Mouse (Mus musculus) T-helper 17 cell (primary cell): ENCODE measurements at regions not wholly inside any gene's neighbourhood (a gene's known extent, or its start where the extent isn't known, plus 50 kb on each side); places are given as distances from the start of the nearest gene placed in this dataset.

Experiments
- in situ Hi-C, 2 experiments: fragments of 300-600 bp; cut with MboI, MseI; formaldehyde crosslinking; loops; 1 replicate in 1 of 2; 2 replicates in 1 of 2; pipeline ENCODE4 v1.15.1; 2025; ENCODE audit warnings: high pct_unique_total_duplicates in 2 of 2

GRCm38 (mm10) chrX:128912792-128913191 lies 836.8 kb upstream of the Diaph2 start:
- in situ Hi-C loops: loop anchor here in 1 of 2 experiments (10.0 kb wide), 1 partner anchor 638 kb away; no protein-coding TSS in a partner anchor

- in situ Hi-C loops: loop anchor here in 1 of 2 experiments (10.0 kb wide), 1 partner anchor 640 kb away; no protein-coding TSS in a partner anchor
Observed at GRCm38 (mm10) chrX:128914319-128914718, 835.2 kb upstream of the Diaph2 start.
